8 mouse cellular contexts compared by ENCODE assay signal in the genomic region with DNA sequence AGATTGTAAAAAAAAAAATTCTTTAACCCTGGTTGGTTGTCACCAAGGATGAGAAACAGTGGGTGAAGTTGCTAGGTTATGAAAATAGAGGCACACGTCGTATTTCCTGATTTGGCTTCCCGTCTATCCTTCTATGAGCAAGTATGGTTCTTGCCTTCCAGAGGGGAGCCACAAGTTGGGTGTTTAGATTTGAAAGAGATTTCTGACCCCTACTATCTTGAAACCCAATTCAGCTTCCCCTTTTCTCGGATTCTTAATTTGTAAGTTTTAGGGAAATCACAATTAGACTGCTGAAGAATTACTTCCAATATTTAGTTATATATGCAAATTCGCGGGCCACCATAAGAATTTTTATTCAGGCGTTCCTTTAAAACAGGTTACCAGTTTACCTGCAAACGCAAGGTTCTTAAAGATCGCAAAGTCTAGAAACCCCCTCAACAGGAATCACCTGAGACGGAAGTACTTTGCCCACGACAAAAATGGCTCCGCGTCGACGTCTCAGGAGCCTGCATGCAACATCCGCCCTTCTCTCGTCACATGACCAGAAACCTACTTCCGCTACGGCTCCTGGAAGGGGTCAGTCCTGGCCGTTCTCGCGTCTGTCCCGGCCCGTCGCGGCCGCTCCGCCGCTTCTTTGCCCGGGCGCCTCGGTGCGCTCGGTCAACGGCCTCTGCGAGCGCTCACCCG. TPM values are rescaled to one million over a fixed set of nuclear protein-coding genes. Genes with fewer than 3 reads are reported as not detected.
DNase-seq lines count a peak whose midpoint lies in the region; ATAC-seq lines count a peak whose summit lies in the region.

A gene (plus strand): TSS at position 552 of the 687 bp plus-strand sequence.

- DNase-seq in adipocyte (ENCODE audit: low spot score): peak; percentile 96
- DNase-seq in embryo, embryonic 10 days (ENCODE audit: low spot score): peak; percentile 97
- peak; percentile 88 for DNase-seq in gastrocnemius, postnatal 10 days
- DNase-seq in induced T-regulatory cell, adult 2 months (ENCODE audit: low read depth): peak; percentile 97
- DNase-seq in left cerebral cortex, adult 9 months (ENCODE audit: low spot score in 2 of 2): peak; percentile 83 to 93
- peak; percentile 91 for DNase-seq in right cerebral cortex, postnatal 14 days
- peak; percentile 92 to 93 for DNase-seq in urinary bladder, postnatal 36 days (ENCODE audit: low spot score in 2 of 2)

- ATAC-seq in megakaryocyte progenitor cell, adult 5-6 weeks (replicated peaks; ENCODE audit: poor library complexity): peak; percentile 97

RNA-seq across cellular contexts. Expression of the gene that starts here (rescaled TPM):
- total RNA-seq in gastrocnemius, postnatal 10 days (2021): 100 to 1,000 TPM; 128 to 136 TPM
- 118 and 129 TPM in 2 replicates for total RNA-seq in megakaryocyte progenitor cell, adult 5-6 weeks (2015)
- total RNA-seq in megakaryocyte progenitor cell, adult 5-6 weeks (2017): 65.0 and 106 TPM in 2 replicates

Comparison
In these comparisons a context has a peak if more than half of its experiments do, and no peak if none do; other contexts are left out.
1. Peak in every context shown above with its lines: DNase-seq and ATAC-seq.